Mouse (Mus musculus) kidney, embryonic 16.5 days (tissue): ENCODE measurements around the gene Pglyrp2. TPM values are rescaled to one million over a fixed set of nuclear protein-coding genes. Genes with fewer than 3 reads are reported as not detected.

Experiments used
- ATAC-seq: fragments of 200-750 bp; cut with Nextera tagmentation; 2 replicates; pipeline ENCODE4 v1.8.0; 2017; ENCODE audit warnings: moderate TSS enrichment; ENCODE audit not compliant: low FRiP score, low TSS enrichment
- H3K27ac ChIP-seq: fragments of 300-500 bp; sonication (generic); 2 replicates; pipeline ENCODE4 v1.5.1; 2014; ENCODE audit warnings: low read length
- H3K27me3 ChIP-seq: fragments of 300-500 bp; sonication (generic); 2 replicates; pipeline ENCODE4 v1.6.1; 2014; ENCODE audit warnings: low read length, control low read depth, mixed read lengths; ENCODE audit not compliant: insufficient read depth
- H3K36me3 ChIP-seq: fragments of 300-500 bp; sonication (generic); 2 replicates; pipeline ENCODE4 v1.6.1; 2014; ENCODE audit warnings: low read length, control low read depth, mixed read lengths; ENCODE audit not compliant: insufficient read depth
- H3K4me1 ChIP-seq: fragments of 300-500 bp; sonication (generic); 2 replicates; pipeline ENCODE4 v1.6.1; 2014; ENCODE audit warnings: low read length, control low read depth, mixed read lengths; ENCODE audit not compliant: insufficient read depth
- H3K4me2 ChIP-seq: fragments of 300-500 bp; sonication (generic); replicated peaks from 2 replicates; pipeline ENCODE4 v1.6.1; 2014; ENCODE audit warnings: low read depth, low read length
- H3K4me3 ChIP-seq: fragments of 300-500 bp; sonication (generic); 2 replicates; pipeline ENCODE4 v1.5.1; 2014; ENCODE audit warnings: mild to moderate bottlenecking, low read length
- H3K9ac ChIP-seq: fragments of 300-500 bp; sonication (generic); replicated peaks from 2 replicates; pipeline ENCODE4 v1.6.1; 2014; ENCODE audit warnings: low read length
- H3K9me3 ChIP-seq: fragments of 300-500 bp; sonication (generic); 2 replicates; pipeline ENCODE4 v1.6.1; 2016; ENCODE audit warnings: low read length, control low read depth
- WGBS: fragments of 180-500 bp; shearing (Covaris S2); extraction: QIAGEN DNeasy Blood & Tissue Kit; methylation state at CpG from one replicate; pipeline ENCODE4 v1.1.7; 2014; 5-methylcytosine and 5-hydroxymethylcytosine counted together
- polyA plus RNA-seq: library from polyadenylated mRNA; unstranded; fragments of >200 nt; fragmentation: Nextera tagmentation; extraction: Ambion mirVana; gene quantifications from 2 replicates; pipeline ENCODE4 v1.2.1, GENCODE M21; 2015

The Pglyrp2 gene
- polyA plus RNA-seq, 1 experiment from 2014 or later = 0.12 TPM

GRCm38 (mm10) chr17:32445016-32445415 is 21.0 kb upstream of the Pglyrp2 start:
- Histone ChIP-seq H3K4me1 (no peaks in the 10 kb centered on the region), H3K27me3 (no peaks in the 10 kb centered on the region), H3K27ac (no peak overlapping the region), H3K9ac (no peak overlapping the region), H3K4me2 (no peak overlapping the region), H3K36me3 (no peaks in the 10 kb centered on the region), H3K4me3 (no peak overlapping the region), H3K9me3 (peaks cover 6% of the 10 kb centered on the region; the same call in 1 of the 2 replicates)
- 73% methylated on average over 5 of the region's 5 CpGs for WGBS
- ATAC-seq = no peak

DNA sequence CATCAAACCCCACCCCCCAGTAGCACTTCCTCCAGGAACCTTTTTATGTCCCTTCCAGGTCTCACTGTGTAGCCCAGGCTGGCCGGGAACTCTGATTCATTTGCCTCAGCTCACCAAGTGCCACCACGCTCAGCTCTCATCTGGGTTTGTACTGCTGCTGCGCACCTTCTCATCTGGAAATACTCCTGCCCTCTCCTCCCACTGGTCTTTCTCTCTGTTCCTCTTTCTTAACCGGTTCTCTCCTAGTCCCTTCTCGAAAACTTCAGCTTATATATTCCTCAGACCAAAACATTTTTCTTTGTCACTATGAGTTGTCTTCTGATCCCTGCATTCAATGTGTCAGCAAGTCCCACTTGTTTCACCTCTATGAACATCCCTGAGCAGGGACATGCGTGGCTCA is 19.3 kb upstream of the Pglyrp2 start:
- WGBS = 77% methylated on average over 6 of the region's 6 CpGs
- Histone ChIP-seq H3K9ac (no peak overlapping the region), H3K9me3 (no peaks in the 10 kb centered on the region), H3K27ac (no peak overlapping the region), H3K36me3 (no peaks in the 10 kb centered on the region), H3K27me3 (no peaks in the 10 kb centered on the region), H3K4me3 (no peak overlapping the region), H3K4me2 (no peak overlapping the region), H3K4me1 (no peaks in the 10 kb centered on the region)
- ATAC-seq = no peak

GRCm38 (mm10) chr17:32437106-32437505 is 13.1 kb upstream of the Pglyrp2 start:
- no peak overlapping the region for H3K4me2 ChIP-seq
- no peak overlapping the region for H3K4me3 ChIP-seq
- no peak overlapping the region for H3K9ac ChIP-seq
- H3K9me3 ChIP-seq = no peaks in the 10 kb centered on the region
- H3K36me3 ChIP-seq = no peaks in the 10 kb centered on the region
- ATAC-seq = no peak
- no peak overlapping the region for H3K27ac ChIP-seq
- 92% methylated on average over 4 of the region's 4 CpGs for WGBS
- H3K27me3 ChIP-seq = no peaks in the 10 kb centered on the region
- H3K4me1 ChIP-seq = no peaks in the 10 kb centered on the region

- no peaks in the 10 kb centered on the region for H3K27me3 ChIP-seq
- H3K4me3 ChIP-seq = no peak overlapping the region
- ATAC-seq = no peak
- H3K9ac ChIP-seq = no peak overlapping the region
- no peaks in the 10 kb centered on the region for H3K4me1 ChIP-seq
- no peaks in the 10 kb centered on the region for H3K36me3 ChIP-seq
- no peaks in the 10 kb centered on the region for H3K9me3 ChIP-seq
- 59% methylated on average over 5 of the region's 5 CpGs for WGBS
- H3K27ac ChIP-seq = no peak overlapping the region
- no peak overlapping the region for H3K4me2 ChIP-seq
Measured at GRCm38 (mm10) chr17:32435151-32435550, 11.2 kb upstream of the Pglyrp2 start.

GRCm38 (mm10) chr17:32434324-32434723 is 10.4 kb upstream of the Pglyrp2 start:
- Histone ChIP-seq H3K27ac (no peak overlapping the region), H3K9me3 (no peaks in the 10 kb centered on the region), H3K9ac (no peak overlapping the region), H3K4me3 (no peak overlapping the region), H3K4me2 (no peak overlapping the region), H3K27me3 (no peaks in the 10 kb centered on the region), H3K4me1 (no peaks in the 10 kb centered on the region), H3K36me3 (no peaks in the 10 kb centered on the region)
- no peak for ATAC-seq
- 39% methylated on average over 4 of the region's 4 CpGs for WGBS

DNA sequence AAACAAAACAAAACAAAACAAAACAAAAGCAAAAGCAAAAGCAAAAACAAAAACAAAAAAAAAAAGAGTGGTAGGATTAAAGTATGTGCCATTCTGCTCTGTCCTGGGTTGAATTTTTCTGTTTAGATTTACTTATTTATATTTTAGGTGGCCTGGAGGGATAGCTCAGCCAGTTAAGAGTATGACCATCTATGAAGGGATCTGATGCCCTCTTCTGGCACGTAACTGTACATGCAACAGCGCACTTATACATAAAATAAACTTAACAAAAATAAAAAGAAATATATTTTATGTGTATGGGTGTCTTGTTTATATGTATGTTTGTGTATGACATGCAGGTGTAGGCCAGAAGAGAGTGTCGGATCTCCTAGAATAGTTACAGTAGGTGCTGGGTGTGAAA is 8.0 kb upstream of the Pglyrp2 start:
- no peak overlapping the region for H3K9ac ChIP-seq
- 0 out of 2 replicates have a peak, but pooled peaks cover 3% of the 10 kb centered on the region for H3K27me3 ChIP-seq
- no peak for ATAC-seq
- no peaks in the 10 kb centered on the region for H3K4me1 ChIP-seq
- H3K9me3 ChIP-seq = no peaks in the 10 kb centered on the region
- no peak overlapping the region for H3K27ac ChIP-seq
- no peak overlapping the region for H3K4me3 ChIP-seq
- WGBS = 63% methylated on average over 3 of the region's 3 CpGs
- H3K4me2 ChIP-seq = no peak overlapping the region
- no peaks in the 10 kb centered on the region for H3K36me3 ChIP-seq

GRCm38 (mm10) chr17:32426610-32427009 is 2.6 kb upstream of the Pglyrp2 start:
- Histone ChIP-seq H3K4me1 (no peaks in the 10 kb centered on the region), H3K36me3 (no peaks in the 10 kb centered on the region), H3K4me2 (no peak overlapping the region), H3K27ac (no peak overlapping the region), H3K4me3 (no peak overlapping the region), H3K27me3 (0 out of 2 replicates have a peak, but pooled peaks cover 3% of the 10 kb centered on the region), H3K9ac (no peak overlapping the region), H3K9me3 (no peaks in the 10 kb centered on the region)
- no peak for ATAC-seq

- H3K27ac ChIP-seq = no peak overlapping the region
- H3K9me3 ChIP-seq = no peaks in the 10 kb centered on the region
- H3K9ac ChIP-seq = no peak overlapping the region
- 62% methylated on average over 8 of the region's 8 CpGs for WGBS
- no peaks in the 10 kb centered on the region for H3K4me1 ChIP-seq
- H3K4me3 ChIP-seq = no peak overlapping the region
- no peak overlapping the region for H3K4me2 ChIP-seq
- ATAC-seq = no peak
- H3K36me3 ChIP-seq = no peaks in the 10 kb centered on the region
- H3K27me3 ChIP-seq = peaks cover 3% of the 10 kb centered on the region
Measured at GRCm38 (mm10) chr17:32420781-32421180, 3.2 kb downstream of the Pglyrp2 start.

DNA sequence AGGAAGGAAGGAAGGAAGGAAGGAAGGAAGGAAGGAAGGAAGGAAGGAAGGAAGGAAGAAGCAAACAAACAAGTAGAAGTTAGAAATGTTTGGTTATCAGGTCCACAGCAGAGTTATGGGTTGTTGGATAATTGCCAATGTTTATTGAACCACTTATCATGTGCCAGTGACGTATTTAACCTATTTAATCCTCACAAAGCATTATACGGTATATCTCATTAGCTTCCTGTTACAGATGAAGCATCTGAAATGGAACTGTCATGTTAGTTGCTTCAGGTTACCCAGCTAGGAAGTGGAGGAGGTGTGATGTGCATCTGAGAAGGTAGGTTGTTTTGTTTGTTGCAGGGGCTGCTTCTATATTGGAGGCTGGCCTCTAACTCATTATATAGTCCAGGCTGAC is 4.0 kb downstream of the Pglyrp2 start:
- H3K27ac ChIP-seq = no peak overlapping the region
- peaks cover 8% of the 10 kb centered on the region for H3K27me3 ChIP-seq
- no peak overlapping the region for H3K4me2 ChIP-seq
- no peak overlapping the region for H3K9ac ChIP-seq
- H3K4me3 ChIP-seq = no peak overlapping the region
- no peaks in the 10 kb centered on the region for H3K36me3 ChIP-seq
- no peak for ATAC-seq
- no peaks in the 10 kb centered on the region for H3K9me3 ChIP-seq
- 57% methylated on average over 2 of the region's 2 CpGs for WGBS
- H3K4me1 ChIP-seq = no peaks in the 10 kb centered on the region

- Histone ChIP-seq H3K9ac (no peak overlapping the region), H3K27ac (no peak overlapping the region), H3K27me3 (peaks cover 8% of the 10 kb centered on the region), H3K4me1 (no peaks in the 10 kb centered on the region), H3K9me3 (no peaks in the 10 kb centered on the region), H3K4me3 (no peak overlapping the region), H3K4me2 (no peak overlapping the region), H3K36me3 (no peaks in the 10 kb centered on the region)
- WGBS = 91% methylated on average over 14 of the region's 14 CpGs
- no peak for ATAC-seq
Measured at GRCm38 (mm10) chr17:32416771-32417170, 7.2 kb downstream of the Pglyrp2 start.
